Mouse (Mus musculus) liver, postnatal 0 days (tissue): ENCODE measurements around the gene Cdc42ep2. TPM values are rescaled to one million over a fixed set of nuclear protein-coding genes. Genes with fewer than 3 reads are reported as not detected.
"Not testable (repeated sequence)": the region's sequence is repeated elsewhere in the genome, so short reads cannot be mapped to it uniquely, and the experiment has no call there.

Experiments used
- ATAC-seq: fragments of 200-750 bp; cut with Nextera tagmentation; 2 replicates; pipeline ENCODE4 v1.8.0; 2017; ENCODE audit warnings: mild to moderate bottlenecking, moderate library complexity
- DNase-seq: peaks from one replicate; pipeline ENCODE4 v3.0.0-alpha.2; 2016
- H3K27ac ChIP-seq: fragments of 300-500 bp; sonication (generic); 2 replicates; pipeline ENCODE4 v1.5.1; 2014; ENCODE audit warnings: antibody characterized with exemption, moderate library complexity, mild to moderate bottlenecking, low read depth
- H3K27me3 ChIP-seq: fragments of 300-500 bp; sonication (generic); 2 replicates; pipeline ENCODE4 v1.6.1; 2014; ENCODE audit warnings: low read length, control low read depth, mixed read lengths; ENCODE audit not compliant: insufficient read depth
- H3K36me3 ChIP-seq: fragments of 300-500 bp; sonication (generic); replicated peaks from 2 replicates; pipeline ENCODE4 v1.6.1; 2014; ENCODE audit warnings: mild to moderate bottlenecking, control low read depth, low read length, moderate library complexity, mixed read lengths; ENCODE audit not compliant: insufficient read depth
- H3K4me1 ChIP-seq: fragments of 300-500 bp; sonication (generic); 2 replicates; pipeline ENCODE4 v1.6.1; 2014; ENCODE audit warnings: antibody characterized with exemption, mild to moderate bottlenecking, control low read depth; ENCODE audit not compliant: insufficient read depth
- H3K4me2 ChIP-seq: fragments of 300-500 bp; sonication (generic); 2 replicates; pipeline ENCODE4 v1.6.1; 2014; ENCODE audit warnings: low read depth, mild to moderate bottlenecking, low read length, moderate library complexity, mixed read lengths
- H3K4me3 ChIP-seq: fragments of 300-500 bp; sonication (generic); 2 replicates; pipeline ENCODE4 v1.5.1; 2014; ENCODE audit warnings: low read depth, low read length
- H3K9ac ChIP-seq: fragments of 300-500 bp; sonication (generic); replicated peaks from 2 replicates; pipeline ENCODE4 v1.6.1; 2014; ENCODE audit warnings: mild to moderate bottlenecking, moderate library complexity
- H3K9me3 ChIP-seq: fragments of 300-500 bp; sonication (generic); 2 replicates; pipeline ENCODE4 v1.6.1; 2016; ENCODE audit warnings: mild to moderate bottlenecking, control low read depth, low read length, mixed read lengths
- CTCF ChIP-seq: sonication (generic); IDR thresholded peaks from 2 replicates; pipeline ENCODE4 v1.5.1; 2016; ENCODE audit warnings: antibody characterized with exemption, low read depth
- EP300 ChIP-seq: IDR thresholded peaks from 2 replicates; pipeline ENCODE4 v1.6.1; 2016; ENCODE audit warnings: antibody characterized with exemption, low read depth, mild to moderate bottlenecking
- WGBS: fragments of 180-500 bp; shearing (Covaris S2); extraction: QIAGEN DNeasy Blood & Tissue Kit; methylation state at CpG from one replicate; pipeline ENCODE4 v1.1.7; 2014; ENCODE audit not compliant: insufficient replicate concordance; 5-methylcytosine and 5-hydroxymethylcytosine counted together
- polyA plus RNA-seq: library from polyadenylated mRNA; unstranded; fragments of >200 nt; fragmentation: Nextera tagmentation; extraction: Ambion mirVana; gene quantifications from 2 replicates; pipeline ENCODE4 v1.2.1, GENCODE M21; 2015

Gene Cdc42ep2
- polyA plus RNA-seq, 1 experiment from 2014 or later: 3.0 TPM

- ATAC-seq (no peak), DNase-seq (no peak)
- WGBS: 90% methylated on average over 7 of the region's 7 CpGs
- H3K4me3 ChIP-seq: no peak overlapping the region
- TF ChIP-seq EP300 (no peak), CTCF (no peak)
- no peak overlapping the region for H3K9ac ChIP-seq
- peaks cover 6% of the 10 kb centered on the region for H3K36me3 ChIP-seq
- peaks cover 9% of the 10 kb centered on the region for H3K27me3 ChIP-seq
- H3K4me1 ChIP-seq: peaks cover 17% of the 10 kb centered on the region
- no peak overlapping the region for H3K4me2 ChIP-seq
- H3K27ac ChIP-seq: no peak overlapping the region
- no peaks in the 10 kb centered on the region for H3K9me3 ChIP-seq
Measured at GRCm38 (mm10) chr19:5892262-5892661, 32.4 kb downstream of the Cdc42ep2 start.

GRCm38 (mm10) chr19:5891521-5892258 is 32.9 kb downstream of the Cdc42ep2 start:
- DNase-seq (no peak), ATAC-seq (no peak)
- no peaks in the 10 kb centered on the region for H3K9me3 ChIP-seq
- H3K9ac ChIP-seq: no peak overlapping the region
- H3K27ac ChIP-seq: no peak overlapping the region
- H3K4me1 ChIP-seq: peaks cover 21% of the 10 kb centered on the region
- WGBS: 89% methylated on average over 12 of the region's 12 CpGs
- H3K4me3 ChIP-seq: no peak overlapping the region
- TF ChIP-seq EP300 (no peak), CTCF (no peak)
- H3K4me2 ChIP-seq: no peak overlapping the region
- peaks cover 4% of the 10 kb centered on the region for H3K36me3 ChIP-seq
- H3K27me3 ChIP-seq: peaks cover 9% of the 10 kb centered on the region

- no peak overlapping the region for H3K27ac ChIP-seq
- H3K36me3 ChIP-seq: no peaks in the 10 kb centered on the region
- H3K4me3 ChIP-seq: no peak overlapping the region
- H3K4me1 ChIP-seq: peaks cover 22% of the 10 kb centered on the region
- TF ChIP-seq CTCF (no peak), EP300 (no peak)
- H3K27me3 ChIP-seq: peaks cover 14% of the 10 kb centered on the region
- H3K9ac ChIP-seq: no peak overlapping the region
- H3K4me2 ChIP-seq: no peak overlapping the region
- DNase-seq (no peak), ATAC-seq (peak; percentile 48)
- H3K9me3 ChIP-seq: no peaks in the 10 kb centered on the region
- WGBS: 55% methylated on average over 4 of the region's 4 CpGs
Measured at GRCm38 (mm10) chr19:5889211-5889610, 35.4 kb downstream of the Cdc42ep2 start.

GRCm38 (mm10) chr19:5887234-5887815 is 37.3 kb downstream of the Cdc42ep2 start:
- WGBS: 51% methylated on average over 3 of the region's 3 CpGs
- ATAC-seq (no peak), DNase-seq (no peak)
- H3K9ac ChIP-seq: no peak overlapping the region
- no peak for TF ChIP-seq EP300
- TF ChIP-seq CTCF: no peak
- peaks cover 16% of the 10 kb centered on the region for H3K4me1 ChIP-seq
- no peaks in the 10 kb centered on the region for H3K9me3 ChIP-seq
- no peak overlapping the region for H3K27ac ChIP-seq
- H3K4me3 ChIP-seq: no peak overlapping the region
- no peak overlapping the region for H3K4me2 ChIP-seq
- H3K27me3 ChIP-seq: peaks cover 11% of the 10 kb centered on the region
- no peaks in the 10 kb centered on the region for H3K36me3 ChIP-seq

GRCm38 (mm10) chr19:5885838-5886237 is 38.8 kb downstream of the Cdc42ep2 start:
- 66% methylated on average over 4 of the region's 4 CpGs for WGBS
- no peak overlapping the region for H3K9ac ChIP-seq
- H3K4me3 ChIP-seq: no peak overlapping the region
- no peak overlapping the region for H3K27ac ChIP-seq
- peaks cover 6% of the 10 kb centered on the region for H3K27me3 ChIP-seq
- peaks cover 20% of the 10 kb centered on the region for H3K4me1 ChIP-seq
- H3K4me2 ChIP-seq: no peak overlapping the region
- no peak for ATAC-seq
- TF ChIP-seq CTCF: peak; percentile 74
- no peak for TF ChIP-seq EP300
- H3K36me3 ChIP-seq: peaks cover 1% of the 10 kb centered on the region; the same call in 1 of the 2 replicates
- no peak for DNase-seq
- H3K9me3 ChIP-seq: no peaks in the 10 kb centered on the region

GRCm38 (mm10) chr19:5883935-5884334 is 40.7 kb downstream of the Cdc42ep2 start:
- Histone ChIP-seq H3K4me3 (no peak overlapping the region), H3K9me3 (no peaks in the 10 kb centered on the region), H3K36me3 (peaks cover 8% of the 10 kb centered on the region; the same call in 1 of the 2 replicates), H3K9ac (no peak overlapping the region), H3K4me1 (peaks cover 27% of the 10 kb centered on the region), H3K27ac (no peak overlapping the region), H3K4me2 (0 out of 2 replicates have a peak overlapping the region, but pooled peaks have one; percentile 9), H3K27me3 (peaks cover 6% of the 10 kb centered on the region)
- ATAC-seq (peak; percentile 62), DNase-seq (no peak)
- 75% methylated on average over 1 of the region's 1 CpGs for WGBS
- TF ChIP-seq CTCF: no peak
- TF ChIP-seq EP300: peak; percentile 78; the same call in 1 of the 2 replicates

- H3K9me3 ChIP-seq, H3K9ac ChIP-seq, H3K36me3 ChIP-seq, H3K4me3 ChIP-seq, ATAC-seq, DNase-seq, H3K27me3 ChIP-seq, H3K4me2 ChIP-seq: not testable (repeated sequence)
- H3K4me1 ChIP-seq: peaks cover 39% of the 10 kb centered on the region
- WGBS: 47% methylated on average over 5 of the region's 5 CpGs
- 0 out of 2 replicates have a peak overlapping the region, but pooled peaks have one; percentile 25 for H3K27ac ChIP-seq
Measured at GRCm38 (mm10) chr19:5882079-5882478, 42.5 kb downstream of the Cdc42ep2 start.
